Mouse (Mus musculus): ENCODE results near the gene Lpp.

Lpp gene

DNA sequence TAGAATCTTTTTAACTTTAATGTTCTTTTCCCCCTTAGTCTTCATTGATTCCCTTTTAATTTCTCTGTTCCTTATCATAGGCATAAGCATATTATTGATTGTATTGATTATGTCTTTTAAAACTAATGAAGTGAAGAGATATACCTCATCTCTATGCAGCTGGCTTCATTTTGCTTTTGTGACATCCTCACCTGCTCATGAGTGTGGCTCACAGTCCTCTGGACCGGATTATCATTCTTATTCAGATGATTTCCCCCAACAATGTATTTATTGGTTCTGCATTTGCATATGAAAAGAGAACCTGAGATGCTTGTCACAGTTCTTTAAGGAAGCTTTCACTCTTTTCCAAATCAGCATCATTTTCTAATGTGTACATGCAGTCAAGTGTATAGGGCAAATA is 408.5 kb downstream of the Lpp start:
- DNase-seq (ENCODE audit: low spot score) = no peak

DNA sequence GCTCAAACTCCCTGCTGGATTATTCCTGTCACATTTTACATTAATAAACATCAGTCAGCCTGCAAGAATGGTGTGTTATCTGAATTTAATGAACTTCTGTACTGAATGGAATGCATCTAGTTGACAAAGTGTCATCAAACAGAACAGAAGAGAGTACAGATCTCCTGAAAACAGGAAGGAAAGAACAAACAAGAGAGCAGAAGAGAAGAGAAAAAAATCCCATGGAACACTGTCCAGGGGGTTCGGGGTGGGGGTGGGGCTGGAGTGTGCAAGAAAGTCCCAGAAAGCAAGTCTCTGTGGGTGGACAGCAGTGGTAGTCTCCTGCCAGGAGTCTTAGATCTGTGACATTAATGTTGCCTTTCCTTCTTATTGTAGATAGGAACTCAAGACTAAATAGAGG is 412.8 kb downstream of the Lpp start:
- DNase-seq (ENCODE audit: low spot score) = no peak

DNA sequence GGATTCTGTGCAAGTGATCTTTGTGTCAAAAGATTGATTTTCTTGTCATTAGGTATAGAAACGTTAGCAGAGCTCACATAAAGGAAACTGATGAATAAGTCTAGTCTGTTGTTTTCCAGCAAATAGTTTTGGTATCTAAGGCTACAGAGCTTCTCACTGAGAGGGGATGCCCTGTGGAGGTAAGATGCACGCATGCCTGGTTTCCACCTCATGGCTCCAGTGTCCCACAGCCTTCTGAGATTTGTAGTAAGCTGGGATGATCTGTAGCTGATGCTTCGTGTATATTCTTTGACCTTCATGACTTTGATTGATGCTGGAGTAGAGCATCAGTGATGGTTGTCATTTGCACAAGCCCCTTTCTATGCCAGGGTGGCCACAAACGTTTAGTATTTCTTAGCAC is 414.3 kb downstream of the Lpp start:
- no peak for DNase-seq (ENCODE audit: low spot score)

DNA sequence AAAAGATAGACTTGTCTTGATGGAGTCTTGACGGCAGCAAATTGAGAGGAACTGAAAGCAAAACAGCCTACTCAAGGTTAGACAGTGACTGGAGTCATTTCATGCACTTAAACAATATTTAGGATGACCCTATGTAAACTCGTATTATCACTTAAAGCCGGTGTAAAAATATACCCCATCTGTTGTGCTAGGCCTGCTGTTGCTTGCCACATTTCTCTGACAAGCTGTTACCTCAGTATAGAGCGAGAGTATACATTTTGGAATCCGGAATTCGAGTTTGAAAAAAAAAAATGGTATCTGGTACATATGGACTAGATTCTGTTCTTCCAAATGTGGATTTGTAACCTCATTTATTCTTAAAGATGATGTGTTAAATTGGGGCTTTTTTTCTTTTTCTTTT is 416.5 kb downstream of the Lpp start:
- DNase-seq (ENCODE audit: low spot score) = no peak

DNA sequence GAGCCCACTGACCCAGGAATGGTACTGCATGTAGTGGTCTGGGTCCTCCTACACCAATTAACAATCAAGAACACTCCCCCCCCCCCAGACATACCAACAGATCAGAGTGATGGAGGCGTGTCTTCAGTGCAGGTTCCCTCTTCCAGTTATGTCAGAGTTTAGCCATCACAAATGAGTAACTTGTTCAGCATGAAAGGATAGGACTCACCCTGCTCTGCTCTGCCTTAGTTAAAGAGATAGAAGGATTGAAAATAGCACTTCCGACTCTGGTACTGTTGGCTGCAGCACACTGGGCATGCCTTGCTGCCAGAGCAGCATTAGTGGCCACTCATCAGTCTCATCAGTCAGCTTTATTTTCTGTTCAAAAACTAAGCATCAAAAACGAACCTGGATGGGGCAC is 423.3 kb downstream of the Lpp start:
- DNase-seq (ENCODE audit: low spot score) = no peak

DNA sequence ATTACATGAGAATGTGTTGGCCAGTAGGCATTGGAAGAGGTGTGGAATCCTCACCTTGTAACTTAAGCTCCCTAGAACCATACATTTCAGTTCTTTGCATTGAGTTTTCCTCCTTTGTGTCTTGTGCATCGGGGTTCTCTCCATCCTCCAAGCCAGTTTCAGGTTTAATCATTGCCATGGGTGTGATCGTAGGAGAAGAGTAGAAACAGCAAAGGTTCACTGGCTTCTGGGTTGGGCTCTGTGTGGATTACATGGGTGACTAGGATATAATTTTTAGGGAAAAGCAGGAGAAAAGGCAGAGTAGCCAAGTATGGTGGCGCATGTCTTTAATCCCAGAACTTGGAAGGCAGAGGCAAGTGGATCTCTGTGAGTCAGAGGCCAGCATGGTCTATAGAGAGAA is 424.1 kb downstream of the Lpp start:
- no peak for DNase-seq (ENCODE audit: low spot score)

DNA sequence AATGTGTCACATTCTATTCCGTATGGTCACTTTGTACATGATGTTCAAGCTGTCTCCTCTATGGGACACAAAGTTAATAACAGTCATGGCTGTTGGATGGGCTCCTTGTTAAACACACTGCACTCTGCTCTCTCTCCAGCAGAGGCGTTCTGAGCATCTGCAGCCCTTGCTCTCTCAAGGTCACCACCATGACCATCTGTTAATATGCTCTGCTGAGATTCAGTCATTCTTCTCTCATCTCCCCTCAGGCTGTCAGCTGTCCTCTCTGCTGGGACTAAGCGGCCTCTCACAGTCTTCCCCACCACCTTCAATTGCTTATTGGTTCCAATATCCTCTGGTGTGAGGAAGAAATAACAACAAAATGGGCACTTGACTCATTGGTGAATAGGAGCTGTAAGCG is 425.8 kb downstream of the Lpp start:
- DNase-seq (ENCODE audit: low spot score) = no peak

DNA sequence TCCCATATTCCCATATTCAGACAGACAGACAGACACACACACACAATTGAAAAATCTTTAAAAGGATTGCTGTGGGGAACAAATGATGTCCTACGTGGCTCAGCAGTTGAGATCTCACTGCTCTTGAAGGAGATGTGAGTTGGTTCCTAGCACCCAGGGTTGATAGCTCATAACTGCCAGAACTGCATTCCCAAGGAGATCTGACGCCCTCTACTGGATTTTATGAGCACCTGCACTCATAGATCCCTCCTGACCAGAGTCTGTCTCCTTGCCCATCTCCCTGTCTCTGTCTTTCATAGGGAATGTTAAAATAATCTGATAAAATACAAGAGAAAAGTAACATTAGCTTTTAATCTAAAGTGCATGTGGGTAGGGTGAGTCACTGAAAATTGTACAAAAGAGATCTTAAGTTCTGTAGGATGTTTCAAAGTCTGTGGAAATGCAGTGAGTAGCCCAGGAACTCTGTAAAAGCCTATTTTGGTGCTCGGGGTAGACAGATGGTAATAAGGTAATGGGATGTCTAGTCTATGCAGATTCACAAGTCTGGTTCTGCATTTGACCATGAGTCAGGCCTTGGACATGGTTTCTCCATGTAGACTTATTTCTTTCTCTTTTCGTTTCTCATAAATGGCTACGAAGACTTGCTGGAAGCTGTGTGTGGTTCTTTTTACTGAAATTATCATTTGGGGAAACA is 429.0 kb downstream of the Lpp start:
- no peak for DNase-seq (ENCODE audit: low spot score)

DNA sequence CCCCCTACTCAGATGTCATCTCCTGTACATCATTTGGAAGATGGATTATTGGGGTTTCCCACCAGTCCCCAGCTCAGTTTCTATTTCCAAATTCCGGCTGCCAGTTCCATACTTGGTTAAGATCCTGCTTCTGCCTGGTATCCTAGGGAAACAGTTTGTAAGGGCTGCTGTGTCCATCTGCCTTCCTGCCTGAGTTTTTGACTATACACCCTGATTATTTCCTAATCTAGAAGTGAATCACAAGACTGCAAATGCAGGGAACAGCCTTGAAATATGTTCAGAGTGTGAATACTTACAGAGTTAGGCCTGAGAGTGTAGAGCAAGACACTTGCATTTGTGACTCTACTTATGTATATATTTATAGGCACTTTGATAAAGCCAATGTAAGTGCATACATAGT is 429.6 kb downstream of the Lpp start:
- no peak for DNase-seq (ENCODE audit: low spot score)

DNA sequence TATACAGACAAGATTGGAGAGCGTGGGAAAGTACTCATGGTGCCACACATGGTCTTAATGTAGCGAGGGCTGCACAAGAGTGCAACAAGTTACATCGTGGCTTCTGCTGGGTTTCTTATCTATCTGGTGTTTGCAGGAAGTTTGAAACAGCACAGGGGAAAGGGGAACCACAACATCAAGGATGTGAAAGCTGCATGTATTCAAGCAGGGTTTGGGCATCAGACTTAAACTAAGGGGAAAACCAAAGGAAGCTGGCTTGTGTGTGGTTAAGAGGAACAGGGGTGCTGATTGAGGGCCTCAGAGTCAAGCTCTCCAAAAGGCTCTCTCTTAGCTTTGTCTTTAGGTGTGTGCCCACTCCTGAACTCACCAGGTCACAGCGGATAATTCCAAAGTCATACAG is 433.1 kb downstream of the Lpp start:
- no peak for DNase-seq (ENCODE audit: low spot score)

DNA sequence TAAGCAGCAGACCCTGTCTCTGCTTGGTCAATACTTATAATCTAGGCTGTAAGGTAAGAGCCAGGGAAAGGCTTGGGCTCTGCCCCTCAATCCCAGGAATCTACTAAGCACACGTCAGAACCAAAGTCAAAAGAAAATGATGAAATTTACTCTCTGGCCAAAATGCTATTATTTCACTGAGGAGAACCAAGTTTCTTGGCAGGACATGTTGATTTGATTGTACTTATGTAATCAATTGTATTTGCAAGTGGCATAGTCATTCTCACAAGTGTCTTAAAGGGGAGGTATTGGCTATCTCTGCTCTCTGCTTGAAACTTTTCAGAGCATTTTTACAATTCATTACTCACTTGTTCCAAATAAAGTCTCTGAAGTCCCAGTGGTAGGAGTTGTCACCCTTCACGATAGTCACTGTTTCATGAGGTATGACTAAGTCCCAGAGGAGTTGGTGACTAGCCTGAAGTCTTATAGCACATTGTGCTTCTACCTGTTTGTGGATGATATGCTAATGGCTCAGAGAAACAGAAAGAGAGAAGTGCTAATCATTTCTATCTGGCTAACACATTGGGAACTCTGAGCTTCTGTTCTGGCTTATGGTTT is 435.0 kb downstream of the Lpp start:
- no peak for DNase-seq (ENCODE audit: low spot score)

DNA sequence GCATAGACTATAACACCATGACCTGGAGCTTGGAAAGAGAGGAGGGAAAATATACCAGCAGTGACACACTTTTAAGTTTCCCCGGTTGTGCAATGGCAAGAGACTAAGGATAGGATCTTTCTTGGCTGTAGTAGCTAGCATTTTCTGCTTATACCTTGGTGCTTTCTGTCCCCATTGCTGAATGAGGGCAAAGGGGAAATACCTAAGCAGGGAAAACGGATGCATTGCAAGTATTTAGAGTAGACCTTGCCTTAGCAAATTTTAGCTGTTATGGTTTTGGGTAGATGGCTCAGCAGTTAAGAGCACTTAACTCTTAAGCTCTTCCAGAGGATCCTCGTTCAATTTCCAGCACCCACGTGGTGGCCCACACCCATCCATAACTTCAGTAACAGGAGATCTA is 436.6 kb downstream of the Lpp start:
- DNase-seq (ENCODE audit: low spot score) = no peak

DNA sequence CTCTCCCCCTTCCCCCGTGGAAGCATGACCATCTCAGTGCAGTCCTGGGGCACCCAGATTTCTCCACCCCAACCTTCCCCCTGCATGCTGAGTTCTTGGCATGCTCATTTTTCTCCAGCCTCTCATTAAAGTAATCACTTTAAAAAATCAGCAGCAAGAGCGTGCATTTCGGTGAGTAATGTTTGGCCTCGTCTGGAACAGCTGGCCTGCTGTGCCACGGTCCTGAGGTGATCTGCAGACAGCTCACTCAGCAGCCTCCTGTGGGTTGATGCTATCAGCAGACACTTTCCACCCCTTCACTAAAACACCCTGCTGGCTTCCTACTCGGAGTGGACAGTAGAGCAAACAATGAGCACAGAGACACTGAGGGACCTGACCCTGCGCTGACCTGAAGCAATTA is 437.6 kb downstream of the Lpp start:
- no peak for DNase-seq (ENCODE audit: low spot score)

DNA sequence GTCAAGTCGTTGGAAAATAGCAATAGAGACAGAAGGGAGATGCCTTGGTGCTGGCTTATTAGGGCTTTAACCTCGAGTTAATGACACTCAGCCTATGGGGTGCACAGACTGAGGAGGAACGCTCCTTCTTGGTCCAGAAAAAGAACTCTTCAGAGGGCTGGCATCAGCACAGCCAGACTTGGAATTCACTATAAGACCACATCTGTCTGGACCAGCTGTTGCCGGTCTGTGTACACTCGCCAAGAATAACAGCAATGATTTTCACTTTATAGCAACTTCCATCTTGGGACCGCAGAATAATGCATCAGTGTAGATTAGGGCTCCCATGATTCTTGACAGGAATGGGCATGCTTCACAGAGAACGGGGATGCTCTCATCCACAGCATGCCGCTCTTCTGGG is 439.9 kb downstream of the Lpp start:
- DNase-seq (ENCODE audit: low spot score) = no peak

DNA sequence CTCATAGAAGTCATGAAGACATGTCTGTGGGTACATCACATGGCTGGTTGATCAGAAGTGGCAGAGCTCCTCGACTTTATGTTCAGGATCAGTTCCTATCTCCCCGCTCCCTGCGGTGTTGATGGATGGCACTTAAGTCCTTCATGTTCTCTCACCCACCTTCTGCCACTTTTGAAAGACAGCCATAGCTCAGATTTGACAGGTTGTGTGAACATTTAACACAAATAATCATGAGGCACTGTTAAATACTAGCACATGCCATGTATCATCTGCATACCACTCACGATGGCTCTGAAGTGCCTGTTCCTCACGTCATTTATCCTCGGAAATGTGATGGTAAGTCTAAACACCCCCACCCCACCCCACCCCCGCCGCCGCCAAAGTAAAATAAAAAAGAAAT is 441.2 kb downstream of the Lpp start:
- DNase-seq (ENCODE audit: low spot score) = no peak

DNA sequence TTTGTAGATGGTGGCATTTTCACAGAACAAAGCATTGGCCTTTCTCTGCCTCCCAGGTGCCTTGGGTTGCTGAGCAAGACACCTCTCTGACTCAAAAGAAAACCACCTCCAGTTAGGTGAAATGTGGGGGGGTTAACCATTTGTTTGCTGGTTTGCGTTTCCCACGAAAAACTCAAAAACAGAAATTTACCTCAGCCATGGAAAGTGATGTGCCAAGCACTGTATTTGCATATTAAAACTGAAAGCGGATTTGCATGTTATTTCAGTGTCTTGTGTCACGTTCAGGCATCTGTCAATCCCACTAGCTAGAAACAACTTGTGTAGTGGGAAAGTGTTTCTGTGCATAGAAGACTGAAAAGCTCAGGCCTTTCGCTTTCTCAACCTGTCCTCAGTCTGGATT is 443.2 kb downstream of the Lpp start:
- no peak for DNase-seq (ENCODE audit: low spot score)

DNA sequence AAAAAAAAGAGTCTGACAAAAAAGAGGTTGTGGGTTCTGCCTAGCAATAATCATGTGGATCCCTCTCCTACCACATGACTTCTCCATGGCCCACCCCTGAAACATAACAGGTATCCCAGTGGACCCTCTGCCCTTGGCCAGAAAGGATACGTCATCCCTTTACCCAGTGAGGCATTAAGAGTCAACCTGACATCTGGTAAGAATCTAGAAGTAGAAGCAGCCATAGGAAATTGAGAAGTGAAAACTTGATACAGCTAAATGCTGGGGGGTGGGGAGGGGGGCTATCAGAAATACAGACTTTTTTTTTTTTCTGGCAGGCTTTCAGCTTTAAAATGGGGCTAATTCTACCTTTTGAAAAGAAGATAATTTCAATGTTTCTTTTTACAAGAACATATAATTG is 445.7 kb downstream of the Lpp start:
- no peak for DNase-seq (ENCODE audit: low spot score)

DNA sequence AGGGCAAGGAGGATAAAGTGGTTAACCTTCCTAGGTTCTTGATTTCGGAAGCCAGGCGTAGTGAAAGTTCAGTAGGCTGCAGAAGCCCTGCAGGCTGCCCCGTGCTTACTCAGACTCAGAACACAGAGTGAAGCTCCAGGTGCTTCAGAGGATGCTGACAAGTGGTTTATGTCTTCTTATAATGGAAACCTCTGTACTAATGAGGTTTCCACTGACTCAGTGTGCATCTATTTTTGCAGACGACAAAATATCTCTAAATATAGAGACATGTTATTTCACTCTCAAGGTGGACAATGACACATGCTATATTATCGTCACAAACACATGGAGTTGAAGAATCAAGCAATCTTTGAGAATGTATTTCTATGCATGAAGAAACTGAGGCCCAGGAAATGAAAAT is 446.8 kb downstream of the Lpp start:
- DNase-seq (ENCODE audit: low spot score) = no peak

DNA sequence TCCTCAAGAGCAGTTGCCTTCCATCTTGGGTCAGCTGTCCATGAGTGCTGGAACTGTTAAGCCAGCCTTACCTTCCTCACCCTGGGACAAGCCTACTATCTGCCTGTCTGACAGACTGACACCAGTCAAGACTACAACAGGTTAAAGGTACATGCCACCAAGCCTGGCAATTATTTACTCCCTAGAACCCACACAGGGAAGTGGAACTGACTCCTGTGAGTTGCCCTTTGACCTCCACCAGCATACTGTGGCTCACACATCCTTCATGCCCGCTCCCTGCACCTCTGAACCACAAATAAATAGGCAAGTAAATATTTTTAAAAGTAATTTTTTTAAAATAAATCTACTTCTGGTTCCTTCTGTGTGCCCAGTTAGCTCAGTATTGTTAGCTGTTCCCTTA is 452.8 kb downstream of the Lpp start:
- no peak for DNase-seq (ENCODE audit: low spot score)

DNA sequence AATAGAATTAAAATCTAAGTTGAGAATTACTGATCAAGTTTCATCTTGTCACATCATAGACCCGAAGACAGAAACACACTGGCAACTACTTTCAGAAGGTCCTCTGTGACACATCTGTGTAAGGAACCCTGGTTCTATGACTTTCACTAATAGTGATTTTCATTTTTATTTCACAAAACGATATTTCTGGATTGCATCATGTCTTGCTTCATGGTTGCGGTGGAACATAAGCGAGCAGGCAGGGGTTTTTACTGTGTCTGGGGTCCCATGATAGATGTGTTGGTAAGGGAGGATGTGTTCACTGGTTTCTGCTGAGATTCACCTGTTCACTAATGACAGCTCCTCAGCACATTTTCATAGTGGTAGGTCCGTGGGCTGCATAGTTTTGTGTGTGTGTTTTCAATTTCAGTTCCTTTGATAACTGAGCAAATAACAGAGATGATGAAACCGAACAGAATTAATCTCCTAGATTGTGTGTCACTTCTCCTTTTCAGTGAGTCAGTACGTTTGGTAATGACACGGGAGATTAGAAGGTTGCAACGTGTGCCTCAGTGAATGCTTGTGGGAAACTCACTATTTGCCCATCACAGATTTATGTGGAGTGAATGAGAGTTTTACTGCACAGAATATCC is 466.3 kb downstream of the Lpp start:
- DNase-seq (ENCODE audit: low spot score) = no peak

DNA sequence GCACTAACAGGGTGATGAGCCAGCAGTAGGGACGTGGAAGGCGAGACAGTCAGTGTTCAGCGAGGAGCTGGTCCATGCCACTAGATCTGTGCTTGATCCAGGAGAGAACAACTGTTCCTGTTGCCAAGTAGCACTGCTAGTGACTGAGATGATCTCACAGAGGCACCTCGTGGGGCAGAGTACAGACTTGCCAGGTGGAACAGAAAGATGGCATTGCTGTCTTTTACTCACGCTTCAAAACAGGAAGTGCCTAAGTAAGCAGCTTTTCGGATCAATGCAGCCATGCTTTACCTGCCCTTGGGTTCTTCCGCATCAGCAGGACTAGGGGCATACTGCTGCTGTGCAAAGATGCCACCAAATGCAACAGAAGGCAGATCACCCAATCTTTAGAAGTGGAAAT is 467.1 kb downstream of the Lpp start:
- no peak for DNase-seq (ENCODE audit: low spot score)

DNA sequence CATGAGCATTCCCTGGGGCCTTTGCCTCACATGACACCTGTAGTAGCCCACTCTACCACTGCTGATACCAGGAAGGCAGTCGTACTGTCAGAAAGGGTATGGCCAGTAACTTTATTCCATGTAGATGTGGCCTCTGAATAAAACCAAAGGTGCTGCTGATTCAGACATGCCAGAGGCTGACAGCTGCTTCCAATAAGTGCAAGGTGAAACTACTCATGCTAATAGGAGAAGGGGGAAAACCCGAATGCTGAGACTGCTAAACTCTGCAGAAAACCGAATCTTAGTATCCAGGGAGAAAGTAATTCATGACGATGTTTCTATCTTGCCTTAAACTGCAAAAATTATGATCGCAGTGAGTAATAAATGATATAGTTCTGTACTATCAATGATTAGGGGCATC is 468.1 kb downstream of the Lpp start:
- DNase-seq (ENCODE audit: low spot score) = no peak

DNA sequence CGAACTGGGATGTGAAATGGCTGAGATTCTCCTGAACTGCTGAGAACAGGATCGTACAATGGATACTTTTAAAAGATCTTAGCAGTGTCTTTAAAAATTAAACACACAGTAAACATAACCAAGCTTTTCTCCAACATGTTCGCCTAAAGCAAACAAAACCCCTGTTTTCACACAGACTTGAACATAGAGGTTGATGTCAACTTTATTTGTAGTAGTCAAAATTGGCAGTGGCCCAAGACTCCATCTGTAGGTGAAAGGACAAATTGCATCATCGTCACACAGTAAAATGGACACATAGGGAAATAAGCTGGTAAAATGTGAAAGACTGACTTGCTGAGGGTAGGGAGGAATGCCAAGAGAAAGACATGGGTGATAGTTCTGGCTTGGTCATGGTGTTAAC is 480.9 kb downstream of the Lpp start:
- DNase-seq (ENCODE audit: low spot score) = no peak

DNA sequence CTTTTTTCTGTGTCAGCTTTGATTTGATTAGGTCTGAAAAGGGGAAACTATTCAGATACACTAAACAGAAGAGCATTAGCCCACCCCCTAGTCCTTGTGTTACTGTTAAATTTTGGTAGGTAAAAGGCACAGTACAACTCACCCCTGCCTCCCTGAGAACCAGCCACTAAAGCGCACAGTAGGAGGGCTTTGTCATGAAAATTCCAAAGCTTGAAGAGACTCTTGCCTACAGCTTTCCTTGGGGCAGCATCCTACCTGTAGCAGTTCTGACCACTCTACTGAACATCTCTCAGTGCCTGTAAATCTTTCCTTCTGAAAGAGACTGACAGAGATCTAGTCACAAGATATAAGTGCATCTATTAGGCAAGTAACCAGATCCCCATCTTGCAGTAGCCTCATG is 482.4 kb downstream of the Lpp start:
- no peak for DNase-seq (ENCODE audit: low spot score)
